Mouse (Mus musculus): ENCODE results near the gene Pde4b.

DNA sequence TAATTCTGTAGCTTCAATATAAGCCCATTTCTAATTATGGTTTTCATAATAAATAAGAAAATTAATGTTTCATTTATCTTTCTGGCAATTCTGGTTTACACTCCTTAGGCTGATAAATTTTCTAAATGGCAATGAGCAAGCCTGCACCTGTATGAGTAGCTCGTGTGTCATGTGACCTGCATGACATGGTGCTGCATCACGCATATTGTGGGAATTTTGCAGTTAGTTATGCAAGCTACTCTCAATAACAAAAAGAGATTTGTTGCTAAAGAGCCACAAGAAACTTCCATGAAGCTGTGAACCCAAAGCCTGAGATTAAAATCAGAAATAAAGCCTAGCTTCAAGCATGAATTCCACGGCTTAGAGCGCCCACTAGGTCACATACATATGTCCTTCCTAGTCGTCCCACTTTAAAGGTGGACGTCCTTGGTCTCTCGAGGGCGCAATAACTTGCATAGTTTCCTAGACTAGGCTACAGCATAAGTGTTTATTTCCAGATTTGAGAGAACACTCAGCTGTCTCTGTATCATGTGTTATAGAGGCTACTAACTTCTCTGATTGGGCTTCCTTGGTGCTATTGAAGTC is 494.9 kb downstream of the Pde4b start:
- no peak for TF ChIP-seq POLR2A (IDR thresholded peaks at IDR 0.05; ENCODE audit: low read depth, low read length)
- TF ChIP-seq CTCF (IDR thresholded peaks at IDR 0.05; ENCODE audit: borderline replicate concordance, insufficient read depth, low read length): no peak
